Mouse (Mus musculus) thymus, postnatal 10 days (tissue): ENCODE measurements around the gene Eef1akmt2.

Source experiments
- DNase-seq, 2 experiments: peaks; one replicate each; pipeline ENCODE4 v3.0.0; 2021; ENCODE audit warnings: low spot score in 2 of 2

The Eef1akmt2 gene

DNA sequence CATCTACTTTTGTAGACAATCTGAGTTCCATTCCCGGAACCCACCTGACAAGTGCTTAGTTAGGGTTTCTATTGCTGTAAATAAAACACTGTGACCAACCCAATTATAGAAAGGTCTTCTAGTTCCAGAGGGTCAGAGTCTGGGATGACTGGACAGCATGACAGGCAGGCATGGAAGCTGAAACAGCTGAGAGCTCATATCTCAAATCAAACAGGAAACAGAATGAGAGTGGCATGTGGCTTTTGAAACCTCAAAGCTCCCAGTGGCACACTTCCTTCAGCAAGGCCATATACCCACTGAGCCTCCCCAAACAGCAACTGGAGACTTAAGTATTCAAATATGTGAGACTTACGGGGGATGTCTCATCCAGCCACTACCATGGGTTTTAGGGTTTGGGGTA lies 20.6 kb upstream of the Eef1akmt2 start:
- DNase-seq, result peak in 1 of 2 experiments; percentile 10

DNA sequence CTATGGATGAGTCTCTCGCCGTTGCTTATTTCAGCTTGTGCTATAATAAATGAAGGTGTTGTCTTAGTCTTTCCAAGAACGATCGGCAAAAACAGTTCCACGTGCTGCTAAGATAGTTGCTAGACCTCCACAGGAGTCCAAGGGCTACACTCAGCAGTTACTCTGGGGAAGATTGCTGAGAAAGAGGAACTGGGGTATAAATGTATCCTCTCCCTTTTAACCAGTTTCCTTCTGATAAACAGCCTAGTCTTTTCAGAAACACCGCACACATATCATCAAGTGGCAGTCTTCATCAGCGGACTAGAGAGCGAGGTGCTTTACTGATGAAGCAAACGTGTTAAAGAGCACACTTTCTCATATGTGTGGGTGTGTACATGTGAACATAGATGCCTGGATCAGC lies 13.8 kb upstream of the Eef1akmt2 start:
- no peak for DNase-seq

DNA sequence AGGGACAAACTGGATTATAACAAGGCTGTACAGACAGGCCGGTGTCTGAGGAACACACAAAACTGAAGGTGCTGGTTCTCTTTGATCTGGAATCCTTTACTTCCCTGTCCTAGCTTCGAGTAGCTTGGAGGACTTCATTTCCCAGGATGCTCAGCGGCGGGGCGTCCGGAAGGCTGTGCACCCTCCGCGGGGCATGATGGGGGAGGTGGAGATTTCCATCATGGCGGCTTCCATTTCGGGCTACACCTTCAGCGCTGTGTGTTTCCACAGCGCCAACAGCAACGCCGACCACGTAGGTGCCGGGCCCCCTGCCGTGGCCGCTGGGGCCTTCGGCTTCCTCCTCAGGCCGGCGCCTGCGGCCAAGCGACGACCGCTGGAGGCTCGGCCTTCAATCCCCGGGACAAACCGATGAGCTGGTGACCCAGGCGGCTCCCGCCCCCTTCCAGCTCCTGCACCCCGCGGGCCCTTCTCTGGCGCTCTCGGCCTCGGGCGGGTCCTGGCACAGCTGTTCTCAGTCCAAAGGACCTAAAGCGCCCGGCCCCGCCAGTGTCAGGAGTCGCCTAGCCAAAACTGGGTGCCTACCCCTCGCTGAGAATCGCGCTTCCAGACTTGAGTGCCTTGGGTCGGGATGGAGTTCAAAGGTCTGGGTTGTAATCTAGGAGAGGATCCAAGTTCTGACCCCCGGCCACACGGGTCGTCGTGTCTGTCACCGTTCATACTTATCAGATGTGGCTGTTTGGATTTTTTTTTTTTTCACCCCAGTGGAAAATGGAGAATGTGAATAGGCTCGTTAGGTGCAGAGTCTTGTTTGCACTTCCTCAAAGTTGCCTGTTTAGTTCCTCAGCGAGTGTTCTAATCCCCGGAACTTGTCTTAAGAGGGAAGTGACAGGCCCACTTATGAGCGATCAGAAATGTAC lies 6.8 kb upstream of the Eef1akmt2 start, which contains the start of gene Abraxas2:
Gene Abraxas2 (plus strand): TSS at position 184 of the 917 bp plus-strand sequence.
- DNase-seq, result peak; percentile 84 to 86

DNA sequence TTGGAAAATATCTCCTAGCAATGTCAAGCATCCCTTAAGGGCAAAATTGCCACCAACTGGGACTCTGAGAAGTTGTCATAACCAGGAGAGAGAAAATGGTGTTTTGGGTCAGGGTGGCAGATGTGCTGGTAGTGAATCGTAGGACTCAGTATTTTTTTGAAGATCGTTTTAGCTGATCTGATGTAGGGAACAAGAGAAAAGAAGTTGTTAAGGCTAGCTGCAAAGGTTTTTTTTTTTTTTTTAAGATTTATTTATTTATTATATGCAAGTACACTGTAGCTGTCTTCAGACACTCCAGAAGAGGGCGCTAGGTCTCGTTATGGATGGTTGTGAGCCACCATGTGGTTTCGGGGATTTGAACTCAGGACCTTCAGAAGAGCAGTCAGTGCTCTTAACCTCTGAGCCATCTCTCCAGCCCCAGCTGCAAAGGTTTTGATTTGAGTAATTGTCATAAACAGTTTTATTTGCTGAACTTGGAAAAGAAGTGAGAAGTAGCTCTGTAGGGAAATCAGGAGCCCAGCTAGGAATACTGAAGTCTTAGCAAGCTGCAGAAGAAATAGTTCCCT lies 5.7 kb upstream of the Eef1akmt2 start:
- no peak for DNase-seq

DNA sequence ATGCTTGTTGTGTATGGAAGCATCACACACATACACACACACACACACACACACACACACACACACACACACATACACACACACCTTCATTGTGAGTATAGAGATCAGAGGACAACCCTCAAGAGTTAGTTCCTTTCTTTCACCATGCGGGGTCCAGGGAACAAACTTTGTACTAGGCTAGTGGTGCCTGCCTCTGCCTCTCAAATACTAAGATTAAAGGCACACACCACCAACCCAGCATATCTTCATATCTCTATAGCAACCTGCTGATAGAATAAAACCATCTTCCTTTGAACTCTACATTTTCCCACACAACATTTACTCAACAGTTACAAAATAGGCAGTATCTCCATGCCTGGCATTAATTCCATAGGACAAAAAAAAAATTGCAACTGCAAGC lies 3.6 kb upstream of the Eef1akmt2 start:
- no peak for DNase-seq

DNA sequence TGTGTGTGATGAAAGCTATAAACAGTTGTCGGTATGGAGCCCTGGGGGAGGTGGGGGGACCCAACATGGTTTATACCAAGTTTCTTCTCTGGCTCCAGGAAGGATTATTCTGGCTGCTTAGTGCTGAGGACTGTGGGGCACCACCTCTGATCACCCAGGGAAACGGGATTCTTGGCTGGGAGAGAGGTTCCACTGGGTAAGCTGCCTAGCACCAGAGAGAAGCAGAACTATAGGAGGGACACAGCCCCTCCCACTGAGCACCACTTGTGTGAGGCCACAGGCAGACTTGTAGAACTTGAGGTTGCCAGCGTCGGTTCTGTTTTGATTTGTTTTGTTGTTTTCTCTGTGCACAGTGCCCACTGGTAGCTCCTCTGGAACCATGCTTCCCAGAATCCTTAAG lies 1.5 kb upstream of the Eef1akmt2 start:
- DNase-seq, result no peak

DNA sequence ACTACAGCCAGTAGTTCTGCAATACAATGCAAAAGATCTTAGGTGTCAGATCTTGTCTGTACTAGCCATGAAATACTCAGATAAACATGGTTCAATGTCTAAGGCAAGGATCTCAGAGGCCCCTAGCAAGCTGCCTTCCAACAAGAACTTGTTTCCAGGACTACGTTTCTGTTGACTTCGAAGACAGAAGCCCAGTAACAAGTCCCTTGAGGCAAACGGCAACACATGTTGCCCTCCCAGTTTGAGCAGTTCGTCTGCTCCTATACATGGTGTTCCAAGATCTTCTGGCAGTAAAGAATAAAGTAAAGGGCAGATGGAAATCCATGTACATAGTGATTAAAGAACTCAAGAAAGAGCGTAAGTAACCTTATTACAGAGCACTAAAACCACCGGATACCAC lies 888 bp upstream of the Eef1akmt2 start:
- DNase-seq, result no peak

DNA sequence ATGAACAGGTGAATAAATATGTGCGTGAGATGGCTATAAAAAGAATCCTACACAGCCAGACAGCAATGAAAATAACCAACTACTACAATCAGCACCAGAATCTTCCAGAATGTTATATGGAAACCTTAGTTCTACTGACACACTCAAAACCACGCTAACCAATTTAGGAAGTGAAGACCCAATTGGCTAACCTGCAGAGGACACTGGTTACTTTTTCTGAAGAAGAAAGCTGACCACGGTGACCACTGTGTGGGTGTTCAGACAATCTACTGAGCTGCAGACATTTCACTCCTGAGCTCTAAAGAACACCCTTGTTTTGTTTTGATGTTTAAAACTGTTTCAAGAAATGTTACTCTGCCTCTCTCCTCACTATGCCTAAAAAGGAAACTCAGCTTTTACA lies 9.3 kb downstream of the Eef1akmt2 start:
- DNase-seq, result no peak

DNA sequence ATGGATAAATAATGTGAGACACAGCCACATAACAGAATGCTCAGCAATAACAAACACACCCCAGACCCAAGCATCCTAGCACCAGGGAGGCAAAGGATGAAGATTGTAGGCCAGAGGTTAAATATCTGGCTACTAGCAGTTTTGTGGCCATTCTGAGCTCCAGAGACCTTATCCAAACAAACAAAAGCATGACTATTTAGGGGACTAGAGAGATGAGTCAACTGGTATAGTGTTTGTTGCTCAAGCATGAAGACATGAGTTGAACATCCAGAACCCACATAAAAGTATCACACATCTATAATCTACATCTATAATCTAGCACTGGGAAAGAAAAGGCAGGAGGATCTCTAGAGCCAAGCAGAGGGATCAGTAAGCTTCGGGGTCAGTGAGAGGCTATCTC lies 10.0 kb downstream of the Eef1akmt2 start:
- DNase-seq, result no peak

DNA sequence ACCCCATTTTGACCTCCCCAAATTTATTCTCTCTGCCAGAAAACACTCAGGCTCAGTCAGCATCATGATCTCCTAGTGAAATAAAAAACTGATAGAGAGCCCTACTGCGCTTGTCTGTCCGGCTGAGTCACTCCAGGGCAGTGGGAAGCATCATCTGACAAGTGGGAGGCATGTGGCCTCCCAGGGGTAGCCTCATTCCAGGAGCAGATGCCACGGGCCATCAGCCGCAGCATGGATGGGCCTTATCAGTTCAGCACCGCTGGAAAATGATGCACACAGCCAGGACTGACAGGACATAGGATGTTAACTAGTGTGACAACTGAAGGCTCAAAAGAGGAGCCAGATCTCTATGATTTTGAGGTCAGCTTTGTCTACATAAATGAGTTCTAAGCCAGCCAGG lies 11.2 kb downstream of the Eef1akmt2 start:
- DNase-seq, result no peak

DNA sequence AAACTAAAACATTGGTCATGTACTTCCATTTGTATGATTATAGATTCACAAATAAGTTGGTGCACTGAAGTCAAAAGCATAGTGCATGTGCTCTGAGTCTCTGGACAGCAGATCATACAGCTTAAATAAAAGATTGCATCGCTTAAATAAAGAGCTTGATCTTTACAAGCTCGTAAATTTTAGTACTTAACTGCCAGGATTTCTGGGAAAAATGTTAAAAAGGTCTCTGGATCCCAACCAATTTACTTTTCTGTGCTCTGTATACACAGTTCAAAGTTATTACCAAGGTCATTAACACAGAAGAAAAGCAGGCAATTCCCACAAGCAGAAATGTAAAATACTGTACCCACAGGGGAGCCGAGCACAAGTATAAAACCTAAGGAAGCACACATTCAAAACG lies 21.5 kb downstream of the Eef1akmt2 start:
- no peak for DNase-seq

DNA sequence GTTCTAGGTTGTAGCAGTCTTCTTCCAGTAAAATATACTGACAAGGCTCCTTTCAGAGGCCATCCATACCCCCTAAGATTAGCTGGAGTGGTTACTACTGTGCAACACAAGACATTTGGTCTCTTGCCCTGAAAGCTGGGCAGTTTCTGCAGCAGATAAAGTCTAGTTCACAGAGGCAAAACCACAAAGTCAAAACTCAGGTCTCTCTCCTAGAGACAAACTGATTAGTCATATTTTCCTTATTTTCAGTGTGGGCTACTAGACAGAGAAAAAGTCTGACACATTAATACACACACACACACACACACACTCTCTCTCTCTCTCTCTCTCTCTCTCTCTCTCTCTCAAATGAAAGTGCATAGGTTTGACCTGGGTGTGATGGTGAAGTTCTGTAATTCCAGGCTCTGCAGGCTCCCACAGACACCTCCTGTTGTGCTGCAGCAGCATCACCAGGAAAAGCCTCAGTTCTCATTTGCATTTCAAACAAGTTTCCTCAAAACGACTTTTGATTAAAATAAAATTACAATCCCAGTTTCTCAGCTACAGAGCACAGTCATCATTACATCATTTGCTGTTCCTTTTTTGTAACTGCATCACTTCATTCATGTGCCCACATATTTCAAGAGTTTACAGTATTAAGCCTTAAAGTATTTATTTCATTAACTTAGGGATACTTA lies 28.0 kb downstream of the Eef1akmt2 start:
- no peak for DNase-seq

DNA sequence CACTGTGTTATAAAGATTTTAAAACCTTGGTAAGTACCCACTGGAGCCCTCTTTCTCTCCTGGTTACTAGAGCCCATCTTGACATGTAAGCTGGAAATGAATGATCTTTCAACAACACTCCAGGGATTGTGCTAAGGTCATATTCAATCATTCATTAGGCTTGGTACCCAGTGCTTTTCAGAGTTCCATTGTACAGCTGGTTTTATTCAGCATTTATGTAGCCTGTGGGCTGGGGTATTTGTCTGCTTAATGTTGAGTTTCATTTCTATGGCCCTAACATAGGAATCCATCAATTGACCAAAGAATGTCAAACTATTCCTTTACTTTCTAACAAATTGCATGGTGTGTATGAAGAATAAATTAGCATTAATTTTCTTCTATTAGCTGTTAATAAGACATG lies 28.6 kb downstream of the Eef1akmt2 start:
- no peak for DNase-seq

DNA sequence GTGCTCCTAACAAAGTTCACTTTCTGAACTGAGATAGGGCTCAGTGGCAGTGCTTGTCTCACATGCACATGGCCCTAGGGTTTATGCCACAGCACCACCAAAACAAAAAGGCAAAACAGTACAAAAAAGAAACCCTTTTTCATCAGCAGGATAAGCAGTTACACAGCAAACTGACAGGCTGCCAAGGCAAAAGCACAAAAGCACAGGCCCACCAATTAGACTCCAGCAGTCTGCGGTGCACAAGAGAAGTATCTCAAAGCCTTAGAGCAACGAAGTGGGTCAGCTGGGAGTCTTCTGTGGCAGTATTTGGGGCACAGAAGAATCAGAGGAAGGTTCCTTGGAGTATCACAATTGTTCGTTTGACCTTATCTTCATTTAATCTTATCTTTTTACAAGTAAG lies 31.8 kb downstream of the Eef1akmt2 start:
- DNase-seq, result no peak

DNA sequence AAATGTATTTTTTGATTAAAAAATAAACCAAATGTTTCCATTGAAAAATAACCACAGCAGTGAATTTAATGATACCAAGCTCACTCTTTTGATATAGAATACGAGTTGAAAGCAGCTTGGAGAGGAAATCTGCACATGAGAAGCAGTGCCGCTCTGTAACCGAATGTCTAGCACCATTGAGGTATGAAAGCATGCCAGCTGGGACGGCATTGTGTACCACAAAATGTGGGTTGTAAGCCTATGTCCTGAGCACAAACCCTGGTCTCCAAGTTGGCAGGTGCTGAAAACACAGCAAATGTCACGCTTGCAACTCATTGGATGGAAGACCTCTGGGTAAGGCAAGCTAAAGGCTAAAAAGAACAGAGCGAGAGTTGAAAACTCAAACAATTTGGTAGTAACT lies 35.4 kb downstream of the Eef1akmt2 start:
- DNase-seq, result no peak

DNA sequence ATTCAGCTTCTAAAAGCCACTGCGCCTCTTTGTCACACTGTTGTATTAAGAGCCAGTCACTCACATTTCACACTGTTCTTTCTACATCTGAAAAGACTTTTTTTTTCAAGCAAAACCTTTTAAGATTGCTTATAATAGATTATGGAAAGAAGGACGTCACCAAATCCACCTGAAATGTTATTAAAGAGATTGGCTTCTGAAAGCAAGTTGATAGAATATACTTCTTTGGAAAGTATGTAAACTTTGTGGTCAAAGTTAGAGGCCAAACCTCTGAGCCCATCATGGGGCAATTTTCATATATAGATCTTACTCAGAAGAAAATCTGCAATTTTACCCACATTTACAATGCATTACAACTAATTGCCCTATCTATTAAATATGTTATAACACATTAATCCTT lies 35.9 kb downstream of the Eef1akmt2 start:
- no peak for DNase-seq

DNA sequence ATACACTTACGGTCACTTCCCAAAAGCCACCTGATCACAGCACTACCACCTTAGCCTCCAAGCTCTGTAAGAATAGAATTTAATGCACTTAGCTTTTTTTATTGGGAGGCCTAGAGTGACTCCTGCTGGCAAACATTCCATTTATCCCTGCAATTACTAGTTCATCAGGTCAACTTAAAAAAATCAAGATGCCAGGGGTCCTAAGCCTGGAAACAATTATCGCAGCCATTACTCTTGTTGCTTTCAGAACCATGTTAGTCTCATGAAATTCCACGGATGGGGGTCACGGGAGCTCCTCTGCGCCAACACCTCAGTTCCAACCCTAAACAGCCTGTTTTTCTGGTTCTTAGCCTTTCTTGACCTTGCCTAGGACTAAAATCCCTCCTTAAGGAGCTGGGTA lies 37.4 kb downstream of the Eef1akmt2 start:
- no peak for DNase-seq

DNA sequence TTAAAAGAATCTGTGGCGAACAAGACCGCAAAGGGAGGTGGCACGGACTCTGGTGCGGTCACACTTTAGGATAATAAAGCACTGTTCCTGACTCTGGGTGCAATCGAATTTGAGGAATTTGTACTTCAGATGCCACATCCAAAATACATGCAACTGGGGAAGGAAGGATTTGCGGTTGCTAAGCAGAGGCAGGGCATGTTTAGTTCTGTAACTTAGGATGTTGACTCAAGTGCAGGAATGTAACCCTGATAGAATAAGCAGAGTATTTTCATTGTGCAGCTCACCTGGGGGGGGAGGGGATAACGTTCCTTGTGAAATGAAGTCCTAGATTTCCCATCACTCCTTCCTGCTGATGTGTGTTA lies 38.4 kb downstream of the Eef1akmt2 start:
- DNase-seq, result no peak

DNA sequence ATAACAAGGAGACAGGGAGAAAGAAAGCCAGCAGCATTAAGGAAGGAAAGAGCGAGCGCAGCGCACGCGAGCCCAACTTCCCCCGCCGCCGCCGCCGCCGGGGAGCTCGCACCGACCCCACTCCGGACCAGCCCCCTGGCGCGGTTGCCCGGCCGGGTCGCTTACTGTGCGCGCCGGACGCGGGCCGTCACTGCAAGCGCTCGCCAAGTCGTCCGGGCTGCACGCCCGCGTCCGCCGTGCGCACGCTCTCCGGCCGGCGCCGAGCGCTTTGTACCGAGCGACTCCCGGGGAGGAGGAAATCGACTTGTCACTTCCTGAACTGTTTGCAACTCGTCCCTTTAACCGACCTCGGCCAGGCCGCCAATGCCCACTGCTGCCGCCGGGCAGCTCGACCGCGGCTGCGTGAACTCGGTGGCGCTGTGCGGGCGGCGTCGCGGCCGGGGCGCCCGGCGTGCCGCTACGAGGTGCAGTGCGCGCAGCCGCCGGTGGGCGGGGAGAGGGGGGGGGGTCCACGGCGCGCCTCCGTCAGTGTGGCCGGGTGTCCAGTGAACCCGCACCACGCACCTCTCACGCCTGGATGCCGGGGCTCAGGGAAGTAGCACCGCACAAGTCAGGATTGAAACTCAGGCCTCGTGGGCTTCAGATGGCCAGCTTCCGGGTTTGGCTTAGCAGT lies 38.9 kb downstream of the Eef1akmt2 start, which contains the start of gene Fam53b:
Gene Fam53b (minus strand): TSS at position 471 of the 673 bp plus-strand sequence.
- DNase-seq, result peak; percentile 45 to 65

DNA sequence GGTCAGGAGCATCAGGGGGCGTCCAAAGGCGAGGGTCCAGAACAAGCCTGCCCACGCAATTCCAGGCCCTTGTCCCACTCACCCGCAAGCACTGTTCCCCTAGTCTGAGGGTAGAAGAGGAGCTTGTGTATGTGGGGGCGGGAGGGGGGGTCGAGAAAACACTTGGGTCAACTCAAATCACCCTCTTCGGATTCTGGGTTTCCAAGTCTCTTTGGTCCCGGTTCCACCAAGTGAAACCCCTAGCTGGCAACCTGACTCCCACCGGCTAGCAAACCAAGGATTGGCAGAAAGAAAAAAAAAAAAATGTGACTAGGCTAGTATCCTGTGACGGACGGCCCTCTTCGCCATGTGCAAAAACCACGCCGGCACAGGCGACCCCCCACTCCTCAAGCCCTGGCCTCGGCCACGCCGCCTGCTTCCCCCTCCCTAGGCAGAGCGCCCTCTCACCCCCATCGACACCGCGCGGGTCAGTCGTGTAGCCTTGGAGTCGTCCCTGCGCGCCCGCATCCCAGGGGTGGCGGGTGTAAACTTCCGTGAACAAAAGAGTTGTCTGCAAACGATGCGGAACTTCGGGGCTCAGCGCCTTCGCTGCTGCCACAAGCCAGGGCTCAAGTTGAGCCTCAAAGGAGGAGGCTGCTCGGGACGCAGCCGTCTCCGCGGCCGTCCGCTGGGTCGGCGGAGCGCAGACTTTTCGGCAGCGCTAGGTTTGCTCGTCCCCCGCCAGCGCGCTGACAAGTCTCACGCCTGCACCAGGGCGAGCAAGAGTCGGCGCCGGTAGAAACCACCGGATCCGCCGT lies 39.7 kb downstream of the Eef1akmt2 start:
- peak in 1 of 2 experiments; percentile 58 for DNase-seq
